Mouse (Mus musculus) midbrain, embryonic 14.5 days (tissue): Measurements from ENCODE around the gene Cldn12. TPM values are rescaled to one million over a fixed set of nuclear protein-coding genes. Genes with fewer than 3 reads are reported as not detected.

Experiments
- ATAC-seq: fragments of 200-750 bp; cut with Nextera tagmentation; 2 replicates; pipeline ENCODE4 v1.8.0; 2017; ENCODE audit warnings: moderate number of reproducible peaks, moderate library complexity; ENCODE audit not compliant: low FRiP score, low TSS enrichment
- DNase-seq: peaks from one replicate; pipeline ENCODE4 v3.0.0-alpha.2; 2015
- H3K27ac ChIP-seq: fragments of 300-500 bp; sonication (generic); replicated peaks from 2 replicates; pipeline ENCODE4 v1.5.1; 2014; ENCODE audit warnings: mild to moderate bottlenecking, low read depth, low read length, moderate library complexity
- H3K27me3 ChIP-seq: fragments of 300-500 bp; sonication (generic); 2 replicates; pipeline ENCODE4 v1.6.1; 2014; ENCODE audit warnings: low read length, control low read depth, mixed read lengths; ENCODE audit not compliant: control insufficient read depth, insufficient read depth
- H3K36me3 ChIP-seq: fragments of 300-500 bp; sonication (generic); 2 replicates; pipeline ENCODE4 v1.6.1; 2014; ENCODE audit warnings: low read length, control low read depth; ENCODE audit not compliant: control insufficient read depth, insufficient read depth
- H3K4me1 ChIP-seq: fragments of 300-500 bp; sonication (generic); 2 replicates; pipeline ENCODE4 v1.6.1; 2014; ENCODE audit warnings: mild to moderate bottlenecking, antibody characterized with exemption, low read length, control low read depth; ENCODE audit not compliant: control insufficient read depth, insufficient read depth
- H3K4me2 ChIP-seq: fragments of 300-500 bp; sonication (generic); 2 replicates; pipeline ENCODE4 v1.6.1; 2014; ENCODE audit warnings: mild to moderate bottlenecking, low read length, moderate library complexity
- H3K4me3 ChIP-seq: fragments of 300-500 bp; sonication (generic); replicated peaks from 2 replicates; pipeline ENCODE4 v1.5.1; 2014; ENCODE audit warnings: low read depth, low read length
- H3K9ac ChIP-seq: fragments of 300-500 bp; sonication (generic); replicated peaks from 2 replicates; pipeline ENCODE4 v1.6.1; 2014; ENCODE audit warnings: mild to moderate bottlenecking, low read length, moderate library complexity
- H3K9me3 ChIP-seq: fragments of 300-500 bp; sonication (generic); 2 replicates; pipeline ENCODE4 v1.6.1; 2016; ENCODE audit warnings: low read length, control low read depth, mixed read lengths; ENCODE audit not compliant: control insufficient read depth
- WGBS: fragments of 180-500 bp; shearing (Covaris S2); extraction: QIAGEN DNeasy Blood & Tissue Kit; methylation state at CpG from one replicate; pipeline ENCODE4 v1.1.7; 2014; 5-methylcytosine and 5-hydroxymethylcytosine counted together
- polyA plus RNA-seq: library from polyadenylated mRNA; unstranded; fragments of >200 nt; fragmentation: Nextera tagmentation; extraction: Ambion mirVana; gene quantifications from 2 replicates; pipeline ENCODE4 v1.2.1, GENCODE M21; 2014

The Cldn12 gene
- polyA plus RNA-seq, result 13.9 and 19.1 TPM in 2 replicates

GRCm38 (mm10) chr5:5514196-5515076, at the start of gene Cldn12:
Gene Cldn12, minus strand, starts transcription at chr5:5514958.
- peak within 1 kb of the TSS; percentile 76 for H3K4me2 ChIP-seq
- no peaks in the 10 kb centered on the region for H3K9me3 ChIP-seq
- H3K9ac ChIP-seq, result peak within 1 kb of the TSS; percentile 72
- H3K27me3 ChIP-seq, result no peaks in the 10 kb centered on the region
- under 1% methylated on average over 79 of the region's 79 CpGs for WGBS
- ATAC-seq (peak; percentile 93), DNase-seq (peak; percentile 99)
- H3K36me3 ChIP-seq, result no peaks in the 10 kb centered on the region
- peak within 1 kb of the TSS; percentile 85 for H3K27ac ChIP-seq
- H3K4me1 ChIP-seq, result 0 out of 2 replicates have a peak, but pooled peaks cover 5% of the 10 kb centered on the region
- H3K4me3 ChIP-seq, result peak within 1 kb of the TSS; percentile 77

- Histone ChIP-seq H3K36me3 (no peaks in the 10 kb centered on the region), H3K4me2 (no peak overlapping the region), H3K27me3 (no peaks in the 10 kb centered on the region), H3K4me3 (no peak overlapping the region), H3K27ac (no peak overlapping the region), H3K4me1 (peaks cover 11% of the 10 kb centered on the region; the same call in 1 of the 2 replicates), H3K9ac (no peak overlapping the region), H3K9me3 (no peaks in the 10 kb centered on the region)
- DNase-seq (no peak), ATAC-seq (no peak)
- 80% methylated on average over 3 of the region's 3 CpGs for WGBS
Observed at GRCm38 (mm10) chr5:5562435-5562834, 47.7 kb upstream of the Cldn12 start.

GRCm38 (mm10) chr5:5561041-5561706, 46.4 kb upstream of the Cldn12 start:
- no peak overlapping the region for H3K4me3 ChIP-seq
- H3K27me3 ChIP-seq, result no peaks in the 10 kb centered on the region
- H3K9me3 ChIP-seq, result no peaks in the 10 kb centered on the region
- no peak overlapping the region for H3K4me2 ChIP-seq
- H3K9ac ChIP-seq, result no peak overlapping the region
- H3K36me3 ChIP-seq, result no peaks in the 10 kb centered on the region
- no peak overlapping the region for H3K27ac ChIP-seq
- ATAC-seq, result no peak
- no peak for DNase-seq
- H3K4me1 ChIP-seq, result peaks cover 11% of the 10 kb centered on the region; the same call in 1 of the 2 replicates
- 78% methylated on average over 4 of the region's 4 CpGs for WGBS

- peak overlapping the region; percentile 70 for H3K27ac ChIP-seq
Observed at GRCm38 (mm10) chr5:5559798-5560197, 45.0 kb upstream of the Cldn12 start.

GRCm38 (mm10) chr5:5559079-5559740, 44.5 kb upstream of the Cldn12 start, which contains the start of gene Gtpbp10:
Gene Gtpbp10, minus strand, starts transcription at chr5:5559538.
- no peaks in the 10 kb centered on the region for H3K27me3 ChIP-seq
- H3K9ac ChIP-seq, result peak within 1 kb of the TSS; percentile 64
- peak; percentile 99 for ATAC-seq
- DNase-seq, result peak; percentile 97
- H3K36me3 ChIP-seq, result peaks cover 10% of the 10 kb centered on the region
- H3K4me1 ChIP-seq, result peaks cover 11% of the 10 kb centered on the region; the same call in 1 of the 2 replicates
- peak within 1 kb of the TSS; percentile 70 for H3K27ac ChIP-seq
- WGBS, result under 1% methylated on average over 43 of the region's 43 CpGs
- no peaks in the 10 kb centered on the region for H3K9me3 ChIP-seq
- H3K4me3 ChIP-seq, result peak within 1 kb of the TSS; percentile 66
- H3K4me2 ChIP-seq, result peak within 1 kb of the TSS; percentile 74

More at GRCm38 (mm10) chr5:5559798-5560197, 45.0 kb upstream of the Cldn12 start:
- H3K9ac ChIP-seq, result peak overlapping the region; percentile 64
- WGBS, result 45% methylated on average over 8 of the region's 8 CpGs
- H3K4me3 ChIP-seq, result peak overlapping the region; percentile 66
- ATAC-seq (peak; percentile 22; the same call in 1 of the 2 replicates), DNase-seq (no peak)
- peak overlapping the region; percentile 74 for H3K4me2 ChIP-seq
- no peaks in the 10 kb centered on the region for H3K9me3 ChIP-seq
- peaks cover 11% of the 10 kb centered on the region; the same call in 1 of the 2 replicates for H3K4me1 ChIP-seq
- H3K36me3 ChIP-seq, result peaks cover 4% of the 10 kb centered on the region
- no peaks in the 10 kb centered on the region for H3K27me3 ChIP-seq

GRCm38 (mm10) chr5:5551110-5551509, 36.4 kb upstream of the Cldn12 start:
- no peak overlapping the region for H3K4me3 ChIP-seq
- no peak overlapping the region for H3K9ac ChIP-seq
- ATAC-seq (no peak), DNase-seq (no peak)
- no peaks in the 10 kb centered on the region for H3K27me3 ChIP-seq
- 100% methylated on average over 1 of the region's 1 CpGs for WGBS
- H3K4me2 ChIP-seq, result no peak overlapping the region
- H3K4me1 ChIP-seq, result no peaks in the 10 kb centered on the region
- H3K27ac ChIP-seq, result no peak overlapping the region
- no peaks in the 10 kb centered on the region for H3K9me3 ChIP-seq
- H3K36me3 ChIP-seq, result peaks cover 50% of the 10 kb centered on the region

- Histone ChIP-seq H3K36me3 (peaks cover 50% of the 10 kb centered on the region), H3K27ac (no peak overlapping the region), H3K27me3 (no peaks in the 10 kb centered on the region), H3K4me1 (no peaks in the 10 kb centered on the region), H3K9me3 (no peaks in the 10 kb centered on the region), H3K4me2 (no peak overlapping the region), H3K4me3 (no peak overlapping the region), H3K9ac (no peak overlapping the region)
- ATAC-seq, result no peak
- no peak for DNase-seq
- 25% methylated on average over 3 of the region's 3 CpGs for WGBS
Observed at GRCm38 (mm10) chr5:5540385-5540784, 25.6 kb upstream of the Cldn12 start.

GRCm38 (mm10) chr5:5539771-5540170, 25.0 kb upstream of the Cldn12 start:
- Histone ChIP-seq H3K9me3 (no peaks in the 10 kb centered on the region), H3K27ac (no peak overlapping the region), H3K27me3 (no peaks in the 10 kb centered on the region), H3K4me2 (no peak overlapping the region), H3K4me3 (no peak overlapping the region), H3K9ac (no peak overlapping the region), H3K4me1 (no peaks in the 10 kb centered on the region), H3K36me3 (peaks cover 49% of the 10 kb centered on the region)
- ATAC-seq (no peak), DNase-seq (peak; percentile 27)
- WGBS, result 65% methylated on average over 3 of the region's 3 CpGs
